Mouse (Mus musculus) CD4-positive, CD25-positive, alpha-beta regulatory T cell, adult 4 months (primary cell): ENCODE results near the gene Smarca4. TPM values are rescaled to one million over a fixed set of nuclear protein-coding genes. Genes with fewer than 3 reads are reported as not detected.

Source experiments
- polyA plus RNA-seq, 2 experiments: library from polyadenylated mRNA; unstranded; fragments of 100-300 nt; shearing (Covaris generic); gene quantifications; one replicate each; pipeline ENCODE4 v1.2.1; 2017

The Smarca4 gene
- polyA plus RNA-seq, 2 experiments from 2014 or later = 22.7 to 24.1 TPM

Other genes with a start within 250 kb of the Smarca4 start
- 100 to 1,000 TPM; 127 to 203 TPM for gene Ilf3, start 248.3 kb upstream of the Smarca4 start, polyA plus RNA-seq
- 10 to 100 TPM; 32.1 to 46.9 TPM for gene Qtrt1, start 204.3 kb upstream of the Smarca4 start, polyA plus RNA-seq
- gene Dnm2, start 191.3 kb upstream of the Smarca4 start, polyA plus RNA-seq = 100 to 1,000 TPM in 1 of 2 experiments, 10 to 100 TPM in 1; 97.0 to 119 TPM
- 1 to 10 TPM; 6.4 to 8.2 TPM for gene Tmed1, start 105.9 kb upstream of the Smarca4 start, polyA plus RNA-seq
- 10 to 100 TPM; 51.6 to 60.4 TPM for gene AB124611, start 90.0 kb upstream of the Smarca4 start, polyA plus RNA-seq
- gene Carm1, start 69.3 kb upstream of the Smarca4 start, polyA plus RNA-seq = 10 to 100 TPM in 1 of 2 experiments, 1 to 10 TPM in 1; 7.1 to 11.4 TPM
- 1 to 10 TPM; 3.2 to 6.1 TPM for gene Timm29, start 23.4 kb upstream of the Smarca4 start, polyA plus RNA-seq
- gene Yipf2, start 23.3 kb upstream of the Smarca4 start, polyA plus RNA-seq = 10 to 100 TPM; 19.6 to 30.7 TPM
- 10 to 100 TPM; 17.9 to 42.0 TPM for gene Ldlr, start 107.3 kb downstream of the Smarca4 start, polyA plus RNA-seq
- 10 to 100 TPM in 1 of 2 experiments, 1 to 10 TPM in 1; 6.5 to 13.5 TPM for gene Spc24, start 144.1 kb downstream of the Smarca4 start, polyA plus RNA-seq
- not detected for gene Kank2, start 182.6 kb downstream of the Smarca4 start, polyA plus RNA-seq
- not detected for gene Angptl8, start 219.3 kb downstream of the Smarca4 start, polyA plus RNA-seq
- gene Dock6, start 236.5 kb downstream of the Smarca4 start, polyA plus RNA-seq = 1 to 10 TPM in 1 of 2 experiments, under 1 TPM in 1; 0.61 to 1.4 TPM